Mouse (Mus musculus) gastrocnemius, postnatal 10 days (tissue): ENCODE measurements at regions not wholly inside any gene's neighbourhood (a gene's known extent, or its start where the extent isn't known, plus 50 kb on each side); places are given as distances from the start of the nearest gene placed in this dataset.
"Not testable (repeated sequence)": the region's sequence is repeated elsewhere in the genome, so short reads cannot be mapped to it uniquely, and the experiment has no call there.

ENCODE experiments used
- DNase-seq: peaks from one replicate; pipeline ENCODE4 v3.0.0; 2021; ENCODE audit warnings: mixed read lengths

DNA sequence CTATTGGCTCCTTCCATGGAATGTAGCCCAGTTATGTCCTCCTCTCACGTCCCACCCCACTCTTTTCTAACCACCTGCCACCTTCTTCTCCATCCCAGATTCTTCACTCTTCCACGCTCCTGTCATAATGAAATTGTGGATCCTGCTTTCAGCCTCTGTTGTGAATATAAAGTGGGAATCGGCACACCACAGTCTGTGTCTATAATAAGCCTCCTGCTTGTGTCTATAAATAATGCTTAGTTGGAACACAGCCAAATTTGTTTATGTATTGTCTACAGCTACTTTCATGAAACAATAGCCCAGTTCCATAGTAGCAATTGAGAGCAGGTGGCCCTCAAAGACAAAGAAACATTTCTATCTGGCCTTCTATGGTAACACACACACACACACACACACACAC is 137.5 kb upstream of the Rps6ka3 start:
- no peak for DNase-seq

DNA sequence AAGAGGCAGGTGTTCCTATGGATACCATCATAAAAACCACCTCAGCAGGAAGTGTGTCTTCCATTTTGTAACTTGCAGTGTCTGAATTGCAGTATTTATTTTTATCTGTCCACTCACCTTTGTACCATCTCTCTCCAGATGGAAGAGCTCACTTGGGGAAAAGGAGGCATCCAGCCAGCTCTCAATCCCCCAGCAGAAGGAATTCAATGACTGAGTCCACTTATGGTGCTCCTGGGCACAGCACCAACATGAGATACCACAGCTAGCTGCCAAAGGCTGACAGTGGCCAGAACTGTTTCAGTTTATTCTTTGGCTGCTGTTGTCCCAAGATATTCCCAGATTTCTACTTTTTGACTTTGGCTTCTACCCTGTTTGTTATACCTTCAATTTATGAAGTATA is 136.6 kb upstream of the Rps6ka3 start:
- no peak for DNase-seq

DNA sequence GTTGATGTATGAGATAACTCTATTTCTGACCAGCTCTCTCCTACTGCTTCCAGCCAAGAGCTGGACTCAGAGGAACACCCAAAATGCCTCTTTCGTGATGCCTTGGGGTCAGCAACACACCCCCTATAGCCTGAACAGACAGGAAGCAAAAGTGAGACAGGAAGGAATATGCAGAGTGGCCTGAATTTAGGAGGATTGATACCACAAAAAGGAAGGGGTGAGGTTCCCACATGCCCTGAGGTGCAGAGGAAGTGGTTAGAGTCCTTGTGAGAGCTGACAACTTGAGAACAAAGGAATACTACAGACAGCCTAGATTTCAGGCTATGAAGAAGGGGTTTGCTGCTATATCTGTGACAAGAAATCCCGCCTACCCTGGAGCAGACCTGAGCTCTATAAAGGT is 129.6 kb upstream of the Rps6ka3 start:
- DNase-seq: no peak

DNA sequence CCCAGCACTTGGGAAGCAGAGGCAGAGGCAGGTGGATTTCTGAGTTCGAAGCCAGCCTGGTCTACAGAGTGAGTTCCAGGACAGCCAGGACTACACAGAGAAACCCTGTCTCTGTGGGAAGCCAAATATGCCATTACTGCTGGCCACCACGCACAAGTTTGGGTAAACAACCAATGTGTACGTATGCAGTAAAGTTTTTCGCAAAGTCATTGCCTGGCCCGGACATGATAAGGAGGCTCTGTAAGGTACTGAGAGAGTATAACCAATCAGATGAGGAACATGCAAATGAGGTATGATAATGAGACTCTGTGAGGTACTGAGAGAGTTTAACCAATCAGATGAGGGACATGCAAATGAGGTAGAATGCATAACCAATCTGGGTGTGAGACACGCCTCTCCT is 99.5 kb upstream of the Rps6ka3 start:
- DNase-seq: not testable (repeated sequence)

DNA sequence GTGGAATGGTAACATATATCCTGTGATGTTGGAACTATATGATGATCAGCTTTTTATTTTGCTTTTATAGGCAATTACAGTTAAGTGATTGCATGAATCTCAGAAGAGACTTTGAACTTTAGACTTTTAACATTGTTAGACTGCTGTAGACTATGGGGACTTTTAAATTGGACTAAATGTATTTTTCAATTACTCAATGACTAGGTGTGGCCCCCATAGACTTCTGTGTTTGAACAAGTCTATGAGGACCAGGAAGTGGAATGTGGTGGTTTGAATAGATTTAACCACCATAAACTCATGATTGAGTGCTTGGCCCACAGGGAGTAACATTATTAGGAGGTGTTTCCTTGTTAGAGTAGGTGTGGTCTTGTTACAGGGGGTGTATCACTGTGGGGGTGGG is 93.9 kb upstream of the Rps6ka3 start:
- DNase-seq: no peak

DNA sequence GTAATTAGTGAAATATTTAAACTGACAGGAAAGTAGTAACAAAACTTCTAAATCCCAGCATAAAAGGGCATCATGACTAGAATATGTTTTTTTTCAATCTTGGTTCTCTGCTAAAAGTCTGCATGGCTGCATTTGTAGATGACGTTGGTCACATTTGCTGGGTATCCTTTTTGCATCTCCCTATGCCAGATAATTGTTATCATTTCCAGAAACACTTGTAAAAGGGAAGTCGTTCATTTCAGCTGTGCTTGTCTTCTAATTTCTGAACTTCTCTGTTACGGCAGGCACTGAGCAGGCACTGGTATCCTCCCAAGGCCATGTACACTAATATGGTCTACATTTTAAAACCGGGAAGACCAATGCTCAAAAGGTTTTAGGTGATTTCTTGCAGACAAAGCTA is 69.6 kb upstream of the Rps6ka3 start:
- DNase-seq: no peak

DNA sequence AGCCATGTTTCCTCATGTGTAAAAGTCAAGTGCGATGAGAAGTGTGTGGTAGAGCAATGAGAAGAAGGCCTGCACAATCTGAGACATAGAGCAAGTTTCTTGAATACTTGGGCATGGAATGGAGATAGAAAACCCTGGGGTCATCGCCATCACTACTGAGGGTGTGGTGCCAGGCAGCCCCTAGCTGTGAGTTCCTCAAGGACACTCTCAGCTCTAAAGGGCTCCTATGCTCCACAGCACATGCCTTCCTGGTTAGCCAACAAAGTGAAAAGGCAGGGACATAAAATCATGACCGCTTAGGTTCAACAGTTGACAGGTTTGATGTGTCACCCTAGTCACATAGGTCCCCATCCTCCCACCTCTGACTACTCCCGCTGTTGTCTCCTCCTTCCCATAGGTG is 66.8 kb upstream of the Rps6ka3 start:
- DNase-seq: no peak

DNA sequence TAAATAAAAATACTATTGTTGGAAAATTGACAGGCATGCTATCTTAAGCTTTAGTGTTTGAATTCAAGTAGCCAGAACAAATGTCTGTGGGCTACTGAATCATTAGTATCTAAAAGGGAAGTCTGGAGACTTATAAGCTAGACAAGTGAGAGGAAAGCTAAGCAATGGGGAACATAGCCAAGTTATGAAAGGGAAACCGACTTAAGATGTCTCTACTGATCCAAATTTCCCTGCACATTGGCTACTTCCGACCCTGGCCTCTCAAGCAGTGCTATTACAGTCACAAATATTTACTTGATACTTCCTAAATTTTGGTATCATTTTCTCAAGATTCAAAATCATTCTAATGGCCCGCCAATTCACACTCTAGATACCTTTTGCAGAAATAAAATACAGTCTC is 65.4 kb upstream of the Rps6ka3 start:
- no peak for DNase-seq

DNA sequence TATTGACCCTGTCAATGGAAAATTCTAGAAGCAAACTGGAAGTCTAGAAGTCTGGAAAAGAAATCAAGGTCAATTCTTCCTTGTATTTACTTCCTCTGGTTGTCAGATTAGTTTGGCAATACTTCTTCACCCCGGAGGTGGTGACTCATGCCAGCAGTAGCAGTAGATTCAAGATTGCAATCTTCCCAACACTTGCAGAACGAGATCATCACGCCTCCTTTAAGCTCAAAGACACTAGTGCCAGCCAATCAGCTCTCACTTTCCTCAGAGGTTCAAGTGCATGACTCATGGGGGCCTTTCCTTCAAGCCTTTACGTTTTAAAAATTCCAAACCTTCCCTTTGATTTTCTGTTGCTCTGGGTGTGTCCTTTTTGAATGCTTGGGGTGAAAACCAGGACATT is 64.9 kb upstream of the Rps6ka3 start:
- no peak for DNase-seq

DNA sequence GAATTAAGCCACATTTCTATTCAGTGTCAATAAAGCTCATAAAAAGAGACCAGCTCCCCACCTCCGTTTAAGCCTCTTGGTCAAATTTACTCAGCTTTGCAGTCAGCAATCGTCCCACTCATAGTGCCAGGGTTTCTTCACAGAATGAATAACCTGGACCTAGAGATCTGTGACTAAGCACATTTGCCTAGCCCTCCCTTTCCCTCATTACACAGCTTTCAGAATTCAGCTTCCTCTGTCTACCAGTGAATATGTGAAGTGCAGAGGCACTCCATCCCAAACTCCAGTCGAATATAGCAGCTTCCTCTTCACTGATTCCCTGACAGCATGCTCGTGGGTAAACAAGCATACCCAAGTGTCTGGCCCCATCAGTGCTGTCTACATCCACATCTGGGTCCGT is 54.3 kb upstream of the Rps6ka3 start:
- no peak for DNase-seq

DNA sequence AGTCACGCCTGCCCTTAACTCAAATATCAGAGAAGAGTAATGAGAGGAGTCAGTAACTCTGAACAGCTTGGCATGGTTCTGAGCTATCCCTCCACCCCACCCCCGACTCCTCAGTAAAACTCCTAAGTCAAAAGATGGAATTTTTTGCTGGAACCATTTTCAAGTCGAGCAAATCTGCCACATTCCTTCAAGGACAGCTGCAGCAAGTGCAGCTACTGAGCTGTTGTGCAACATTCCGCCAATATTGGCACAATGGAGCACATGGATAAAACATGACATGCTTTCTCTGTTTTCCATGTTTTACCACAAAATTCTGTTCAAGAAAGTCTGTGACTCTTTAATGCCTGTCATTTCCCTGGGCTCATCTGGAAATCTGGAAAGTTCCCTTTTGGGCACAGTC is 53.1 kb upstream of the Rps6ka3 start:
- no peak for DNase-seq

DNA sequence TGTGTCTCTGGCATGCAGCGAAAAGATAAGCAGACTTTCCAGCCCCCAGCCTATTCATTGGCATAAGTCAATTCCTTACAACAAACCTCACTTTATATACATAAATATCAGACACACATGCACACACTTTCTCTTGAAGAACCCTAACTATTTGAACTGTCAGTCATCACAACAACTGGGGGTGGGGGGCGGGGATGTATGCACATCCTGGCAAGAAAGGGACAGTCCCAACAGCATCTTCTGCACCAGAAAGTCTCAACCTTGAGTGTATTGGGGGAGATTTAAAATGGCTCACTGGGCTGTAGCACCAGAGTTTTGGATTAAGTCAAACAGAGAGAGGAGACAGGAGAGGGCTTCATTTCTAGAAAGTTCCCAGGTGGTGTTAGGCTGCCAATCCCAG is 50.4 kb upstream of the Rps6ka3 start:
- no peak for DNase-seq
